Mouse (Mus musculus) liver, postnatal 0 days (tissue): Measurements from ENCODE around the gene Fra10ac1. TPM values are rescaled to one million over a fixed set of nuclear protein-coding genes. Genes with fewer than 3 reads are reported as not detected.

Experiments used
- ATAC-seq: fragments of 200-750 bp; cut with Nextera tagmentation; 2 replicates; pipeline ENCODE4 v1.8.0; 2017; ENCODE audit warnings: mild to moderate bottlenecking, moderate library complexity
- DNase-seq: peaks from one replicate; pipeline ENCODE4 v3.0.0-alpha.2; 2016
- H3K27ac ChIP-seq: fragments of 300-500 bp; sonication (generic); 2 replicates; pipeline ENCODE4 v1.5.1; 2014; ENCODE audit warnings: antibody characterized with exemption, moderate library complexity, mild to moderate bottlenecking, low read depth
- H3K27me3 ChIP-seq: fragments of 300-500 bp; sonication (generic); 2 replicates; pipeline ENCODE4 v1.6.1; 2014; ENCODE audit warnings: low read length, control low read depth, mixed read lengths; ENCODE audit not compliant: insufficient read depth
- H3K36me3 ChIP-seq: fragments of 300-500 bp; sonication (generic); replicated peaks from 2 replicates; pipeline ENCODE4 v1.6.1; 2014; ENCODE audit warnings: mild to moderate bottlenecking, control low read depth, low read length, moderate library complexity, mixed read lengths; ENCODE audit not compliant: insufficient read depth
- H3K4me1 ChIP-seq: fragments of 300-500 bp; sonication (generic); 2 replicates; pipeline ENCODE4 v1.6.1; 2014; ENCODE audit warnings: antibody characterized with exemption, mild to moderate bottlenecking, control low read depth; ENCODE audit not compliant: insufficient read depth
- H3K4me2 ChIP-seq: fragments of 300-500 bp; sonication (generic); 2 replicates; pipeline ENCODE4 v1.6.1; 2014; ENCODE audit warnings: low read depth, mild to moderate bottlenecking, low read length, moderate library complexity, mixed read lengths
- H3K4me3 ChIP-seq: fragments of 300-500 bp; sonication (generic); 2 replicates; pipeline ENCODE4 v1.5.1; 2014; ENCODE audit warnings: low read depth, low read length
- H3K9ac ChIP-seq: fragments of 300-500 bp; sonication (generic); replicated peaks from 2 replicates; pipeline ENCODE4 v1.6.1; 2014; ENCODE audit warnings: mild to moderate bottlenecking, moderate library complexity
- H3K9me3 ChIP-seq: fragments of 300-500 bp; sonication (generic); 2 replicates; pipeline ENCODE4 v1.6.1; 2016; ENCODE audit warnings: mild to moderate bottlenecking, control low read depth, low read length, mixed read lengths
- CTCF ChIP-seq: sonication (generic); IDR thresholded peaks from 2 replicates; pipeline ENCODE4 v1.5.1; 2016; ENCODE audit warnings: antibody characterized with exemption, low read depth
- EP300 ChIP-seq: IDR thresholded peaks from 2 replicates; pipeline ENCODE4 v1.6.1; 2016; ENCODE audit warnings: antibody characterized with exemption, low read depth, mild to moderate bottlenecking
- WGBS: fragments of 180-500 bp; shearing (Covaris S2); extraction: QIAGEN DNeasy Blood & Tissue Kit; methylation state at CpG from one replicate; pipeline ENCODE4 v1.1.7; 2014; ENCODE audit not compliant: insufficient replicate concordance; 5-methylcytosine and 5-hydroxymethylcytosine counted together
- polyA plus RNA-seq: library from polyadenylated mRNA; unstranded; fragments of >200 nt; fragmentation: Nextera tagmentation; extraction: Ambion mirVana; gene quantifications from 2 replicates; pipeline ENCODE4 v1.2.1, GENCODE M21; 2015

Gene Fra10ac1
- polyA plus RNA-seq, 1 experiment from 2014 or later: 16.6 TPM

- H3K27me3 ChIP-seq: no peaks in the 10 kb centered on the region
- no peak overlapping the region for H3K9ac ChIP-seq
- TF ChIP-seq EP300 (no peak), CTCF (no peak)
- no peak overlapping the region for H3K4me2 ChIP-seq
- DNase-seq (peak; percentile 30), ATAC-seq (no peak)
- peaks cover 4% of the 10 kb centered on the region; the same call in 1 of the 2 replicates for H3K4me1 ChIP-seq
- H3K4me3 ChIP-seq: no peak overlapping the region
- no peaks in the 10 kb centered on the region for H3K9me3 ChIP-seq
- WGBS: 44% methylated on average over 3 of the region's 3 CpGs
- H3K27ac ChIP-seq: no peak overlapping the region
- no peaks in the 10 kb centered on the region for H3K36me3 ChIP-seq
Observed at GRCm38 (mm10) chr19:38237834-38238212, 13.9 kb upstream of the Fra10ac1 start.

DNA sequence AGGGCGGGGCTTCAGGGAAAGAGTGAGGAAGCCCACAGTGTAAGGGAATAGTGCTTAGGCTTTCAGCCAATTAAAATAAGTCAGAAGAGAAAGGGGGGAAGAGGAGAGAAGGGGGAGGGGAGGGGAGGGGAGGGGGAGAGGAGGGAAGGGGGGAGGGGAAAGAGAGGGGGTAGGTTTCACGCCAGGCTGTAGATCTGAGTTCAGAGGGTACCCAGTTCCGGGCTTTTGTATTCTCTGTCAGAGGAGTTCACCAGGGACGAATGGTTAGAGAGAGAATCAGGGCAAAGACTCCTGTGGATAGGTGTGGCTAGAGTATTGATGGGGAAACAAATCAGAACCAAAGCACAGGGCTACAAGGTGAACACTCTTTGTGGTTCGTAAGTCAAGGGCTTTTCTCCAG is 12.6 kb upstream of the Fra10ac1 start:
- Histone ChIP-seq H3K9ac (no peak overlapping the region), H3K4me2 (no peak overlapping the region), H3K9me3 (no peaks in the 10 kb centered on the region), H3K27ac (no peak overlapping the region), H3K4me3 (no peak overlapping the region), H3K4me1 (no peaks in the 10 kb centered on the region; the same call in 1 of the 2 replicates), H3K27me3 (no peaks in the 10 kb centered on the region), H3K36me3 (no peaks in the 10 kb centered on the region)
- DNase-seq (no peak), ATAC-seq (no peak)
- WGBS: 71% methylated on average over 5 of the region's 5 CpGs
- TF ChIP-seq EP300 (no peak), CTCF (no peak)

DNA sequence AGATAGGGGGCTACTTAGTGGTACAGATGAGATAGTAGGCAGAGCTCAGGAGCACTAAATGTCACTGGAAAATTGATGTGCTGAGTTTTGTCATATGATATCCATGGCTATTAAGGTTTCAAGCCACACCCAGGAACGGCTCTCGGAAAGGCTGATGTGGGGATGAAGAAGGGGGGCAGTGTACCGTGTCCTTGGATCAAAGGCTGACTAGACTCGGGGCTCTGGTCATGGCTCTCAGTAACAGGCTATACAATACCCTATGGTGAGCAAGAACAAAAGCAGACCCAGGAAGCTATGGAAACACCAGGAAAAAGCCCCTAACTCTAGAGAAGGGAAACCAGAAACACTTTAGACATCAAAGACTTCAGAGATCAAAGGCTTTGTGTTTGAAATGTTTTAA is 8.6 kb upstream of the Fra10ac1 start:
- TF ChIP-seq CTCF: no peak
- no peak for TF ChIP-seq EP300
- no peak for ATAC-seq

DNA sequence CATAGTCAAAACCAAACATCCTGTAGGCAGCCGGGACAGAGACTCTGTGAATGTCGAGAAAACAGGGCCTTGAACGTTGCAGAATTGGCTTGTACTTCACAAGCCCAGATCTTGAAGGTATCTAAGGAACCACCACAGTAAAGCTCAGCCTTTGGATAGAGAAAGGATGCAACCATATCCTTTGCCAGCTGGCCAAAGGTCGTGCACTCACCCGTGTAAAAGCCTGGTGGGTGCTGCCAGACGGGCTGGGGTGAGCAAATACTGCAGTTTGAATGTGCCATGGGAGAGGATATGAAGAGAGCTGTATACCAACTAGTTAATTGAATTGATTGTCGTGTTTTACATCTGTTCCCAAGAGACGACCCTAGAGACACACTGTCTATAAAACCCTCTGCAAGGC is 8.1 kb upstream of the Fra10ac1 start:
- Histone ChIP-seq H3K36me3 (no peaks in the 10 kb centered on the region), H3K9ac (no peak overlapping the region), H3K4me2 (no peak overlapping the region), H3K27ac (no peak overlapping the region), H3K4me1 (no peaks in the 10 kb centered on the region), H3K4me3 (no peak overlapping the region), H3K9me3 (no peaks in the 10 kb centered on the region), H3K27me3 (no peaks in the 10 kb centered on the region)
- WGBS: 55% methylated on average over 8 of the region's 8 CpGs
- no peak for TF ChIP-seq EP300
- no peak for TF ChIP-seq CTCF
- ATAC-seq (no peak), DNase-seq (no peak)

More for the DNA sequence above, 8.6 kb upstream of the Fra10ac1 start:
- H3K4me3 ChIP-seq: no peak overlapping the region
- no peaks in the 10 kb centered on the region for H3K36me3 ChIP-seq
- no peaks in the 10 kb centered on the region for H3K4me1 ChIP-seq
- H3K27me3 ChIP-seq: no peaks in the 10 kb centered on the region
- no peak overlapping the region for H3K9ac ChIP-seq
- 39% methylated on average over 4 of the region's 4 CpGs for WGBS
- H3K4me2 ChIP-seq: no peak overlapping the region
- H3K27ac ChIP-seq: no peak overlapping the region
- no peak for DNase-seq
- no peaks in the 10 kb centered on the region for H3K9me3 ChIP-seq

DNA sequence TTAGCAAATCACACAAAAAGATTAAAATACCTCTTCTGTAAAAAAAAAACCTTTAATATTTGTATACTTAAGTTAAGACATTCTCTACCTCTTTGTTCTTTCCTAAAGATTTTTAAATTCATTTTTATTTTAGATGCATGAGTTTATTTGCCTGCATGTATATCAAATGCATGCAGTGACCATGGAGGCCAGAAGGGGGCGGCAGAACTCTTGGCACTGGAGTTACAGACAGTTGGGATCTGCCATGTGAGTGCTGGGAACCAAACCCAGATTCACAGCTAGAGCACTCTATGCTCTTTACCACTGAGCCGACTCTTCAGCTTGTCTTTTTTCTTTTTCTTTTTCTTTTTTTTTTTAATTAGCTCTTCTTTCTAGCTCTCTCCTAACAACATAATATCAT is 4.7 kb upstream of the Fra10ac1 start:
- no peaks in the 10 kb centered on the region for H3K36me3 ChIP-seq
- 40% methylated on average over 2 of the region's 2 CpGs for WGBS
- TF ChIP-seq CTCF (peak; percentile 43), EP300 (no peak)
- no peak for DNase-seq
- no peak overlapping the region for H3K9ac ChIP-seq
- no peak for ATAC-seq
- H3K9me3 ChIP-seq: no peaks in the 10 kb centered on the region
- H3K27me3 ChIP-seq: no peaks in the 10 kb centered on the region
- H3K4me1 ChIP-seq: no peaks in the 10 kb centered on the region
- H3K27ac ChIP-seq: no peak overlapping the region
- H3K4me2 ChIP-seq: no peak overlapping the region
- H3K4me3 ChIP-seq: no peak overlapping the region

GRCm38 (mm10) chr19:38224685-38225060 is 717 bp upstream of the Fra10ac1 start:
- WGBS: 24% methylated on average over 9 of the region's 9 CpGs
- no peaks in the 10 kb centered on the region for H3K4me1 ChIP-seq
- peak overlapping the region; percentile 62 for H3K4me3 ChIP-seq
- no peaks in the 10 kb centered on the region for H3K9me3 ChIP-seq
- no peaks in the 10 kb centered on the region for H3K27me3 ChIP-seq
- H3K4me2 ChIP-seq: peak overlapping the region; percentile 81
- ATAC-seq: no peak
- no peak overlapping the region for H3K27ac ChIP-seq
- H3K9ac ChIP-seq: no peak overlapping the region
- no peak for DNase-seq
- peaks cover under 1% of the 10 kb centered on the region; the same call in 1 of the 2 replicates for H3K36me3 ChIP-seq
- TF ChIP-seq EP300 (no peak), CTCF (no peak)
